Mouse (Mus musculus): ENCODE measurements around the gene Tob2. TPM values are rescaled to one million over a fixed set of nuclear protein-coding genes. Genes with fewer than 3 reads are reported as not detected.

Tob2 gene
- polyA plus RNA-seq, 1 experiment from 2014 or later = 19.4 TPM

DNA sequence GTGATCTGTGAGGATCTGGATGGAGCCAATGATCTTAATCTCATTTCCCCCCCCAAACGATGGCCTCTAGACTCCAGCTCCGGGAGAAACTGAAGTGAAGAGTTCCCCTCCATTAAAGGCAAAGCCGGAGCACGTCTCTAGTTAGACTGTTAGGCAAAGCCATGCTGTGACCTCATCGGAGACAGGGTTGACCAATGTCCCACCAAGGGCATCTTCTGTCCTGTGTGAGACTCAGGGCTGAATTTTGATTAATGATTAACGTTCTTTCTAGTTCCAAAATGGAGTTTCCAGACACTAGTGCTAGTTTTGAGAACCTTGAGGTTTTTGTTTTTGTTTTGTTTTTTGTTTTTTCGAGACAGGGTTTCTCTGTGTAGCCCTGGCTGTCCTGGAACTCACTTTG lies 5.5 kb downstream of the Tob2 start:
- Histone ChIP-seq H3K4me2 (ENCODE audit: low read length) (no peak overlapping the region), H3K4me3 (replicated peaks; ENCODE audit: low read length) (no peak overlapping the region), H3K36me3 (ENCODE audit: control insufficient read depth, insufficient read depth) (peaks cover 18% of the 10 kb centered on the region), H3K27me3 (replicated peaks; ENCODE audit: control insufficient read depth, insufficient read depth, low read length) (no peaks in the 10 kb centered on the region), H3K9me3 (ENCODE audit: control insufficient read depth, low read length) (no peaks in the 10 kb centered on the region), H3K4me1 (replicated peaks; ENCODE audit: control insufficient read depth, insufficient read depth, low read length) (peaks cover 22% of the 10 kb centered on the region), H3K9ac (replicated peaks; ENCODE audit: low read depth, low read length) (no peak overlapping the region), H3K27ac (ENCODE audit: low read length) (no peak overlapping the region)
- no peak for ATAC-seq
- WGBS = 86% methylated on average over 7 of the region's 7 CpGs

GRCm38 (mm10) chr15:81852411-81853000 lies 6.1 kb downstream of the Tob2 start:
- no peak overlapping the region for H3K4me3 ChIP-seq (replicated peaks; ENCODE audit: low read length)
- H3K9ac ChIP-seq (replicated peaks; ENCODE audit: low read depth, low read length) = no peak overlapping the region
- H3K36me3 ChIP-seq (ENCODE audit: control insufficient read depth, insufficient read depth) = peaks cover 18% of the 10 kb centered on the region
- H3K27me3 ChIP-seq (replicated peaks; ENCODE audit: control insufficient read depth, insufficient read depth, low read length) = no peaks in the 10 kb centered on the region
- WGBS = 99% methylated on average over 9 of the region's 9 CpGs
- no peak for ATAC-seq
- H3K27ac ChIP-seq (ENCODE audit: low read length) = no peak overlapping the region
- H3K9me3 ChIP-seq (ENCODE audit: control insufficient read depth, low read length) = no peaks in the 10 kb centered on the region
- H3K4me2 ChIP-seq (ENCODE audit: low read length) = no peak overlapping the region
- peaks cover 22% of the 10 kb centered on the region for H3K4me1 ChIP-seq (replicated peaks; ENCODE audit: control insufficient read depth, insufficient read depth, low read length)

DNA sequence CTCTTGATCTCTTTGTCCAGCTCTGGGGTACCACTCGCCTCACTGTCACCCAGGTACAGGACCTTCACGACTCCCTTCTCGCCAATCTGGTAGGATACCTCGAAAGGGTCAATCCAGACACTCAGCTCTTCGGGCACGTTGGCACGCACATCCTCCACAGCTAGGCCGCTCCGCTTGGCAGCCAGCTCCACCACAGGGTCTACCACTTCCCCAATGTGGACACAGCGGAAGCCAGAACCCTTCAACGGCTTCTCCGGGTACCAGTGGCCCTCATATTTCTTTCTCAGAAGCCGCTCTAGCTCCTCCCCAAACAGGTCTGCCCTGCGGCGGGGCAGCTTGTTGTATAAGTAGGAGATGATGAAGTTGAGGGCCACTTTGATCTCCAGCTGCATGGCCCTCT lies 7.2 kb downstream of the Tob2 start:
- Histone ChIP-seq H3K36me3 (ENCODE audit: control insufficient read depth, insufficient read depth) (peaks cover 18% of the 10 kb centered on the region), H3K4me1 (replicated peaks; ENCODE audit: control insufficient read depth, insufficient read depth, low read length) (peaks cover 13% of the 10 kb centered on the region), H3K9ac (replicated peaks; ENCODE audit: low read depth, low read length) (no peak overlapping the region), H3K9me3 (ENCODE audit: control insufficient read depth, low read length) (no peaks in the 10 kb centered on the region), H3K4me3 (replicated peaks; ENCODE audit: low read length) (no peak overlapping the region), H3K27ac (ENCODE audit: low read length) (no peak overlapping the region), H3K4me2 (ENCODE audit: low read length) (no peak overlapping the region), H3K27me3 (replicated peaks; ENCODE audit: control insufficient read depth, insufficient read depth, low read length) (no peaks in the 10 kb centered on the region)
- no peak for ATAC-seq
- WGBS = 94% methylated on average over 15 of the region's 15 CpGs

- Histone ChIP-seq H3K27me3 (replicated peaks; ENCODE audit: control insufficient read depth, insufficient read depth, low read length) (no peaks in the 10 kb centered on the region), H3K9ac (replicated peaks; ENCODE audit: low read depth, low read length) (no peak overlapping the region), H3K4me3 (replicated peaks; ENCODE audit: low read length) (no peak overlapping the region), H3K9me3 (ENCODE audit: control insufficient read depth, low read length) (no peaks in the 10 kb centered on the region), H3K27ac (ENCODE audit: low read length) (no peak overlapping the region), H3K4me2 (ENCODE audit: low read length) (no peak overlapping the region), H3K4me1 (replicated peaks; ENCODE audit: control insufficient read depth, insufficient read depth, low read length) (peaks cover 9% of the 10 kb centered on the region), H3K36me3 (ENCODE audit: control insufficient read depth, insufficient read depth) (peaks cover 18% of the 10 kb centered on the region)
- WGBS = 85% methylated on average over 14 of the region's 14 CpGs
- no peak for ATAC-seq
Measured at GRCm38 (mm10) chr15:81850718-81851117, 7.9 kb downstream of the Tob2 start.

DNA sequence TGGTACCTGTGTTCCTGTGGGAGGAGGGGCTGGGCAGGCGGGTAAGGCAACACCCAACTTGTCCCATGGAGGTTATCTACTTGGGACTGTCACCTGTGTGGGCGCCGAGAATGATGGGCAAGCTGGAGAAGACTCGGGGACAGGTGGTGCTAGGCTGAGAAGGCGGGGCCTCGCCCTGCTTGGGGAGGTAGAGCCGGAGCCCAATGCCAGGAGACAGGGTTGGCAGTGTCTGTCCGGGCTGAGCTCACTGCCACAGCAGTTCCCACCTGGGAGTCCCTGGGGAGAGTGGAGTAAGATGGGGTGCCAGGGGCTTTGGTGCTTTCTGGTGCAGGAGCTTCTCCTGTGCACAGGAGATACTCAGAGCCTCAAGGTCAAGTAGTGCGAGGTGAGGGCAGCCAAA lies 9.5 kb downstream of the Tob2 start:
- no peak overlapping the region for H3K27ac ChIP-seq (ENCODE audit: low read length)
- no peaks in the 10 kb centered on the region for H3K27me3 ChIP-seq (replicated peaks; ENCODE audit: control insufficient read depth, insufficient read depth, low read length)
- H3K9me3 ChIP-seq (ENCODE audit: control insufficient read depth, low read length) = no peaks in the 10 kb centered on the region
- H3K9ac ChIP-seq (replicated peaks; ENCODE audit: low read depth, low read length) = no peak overlapping the region
- H3K4me2 ChIP-seq (ENCODE audit: low read length) = no peak overlapping the region
- H3K4me3 ChIP-seq (replicated peaks; ENCODE audit: low read length) = no peak overlapping the region
- WGBS = 75% methylated on average over 9 of the region's 9 CpGs
- peaks cover 18% of the 10 kb centered on the region for H3K36me3 ChIP-seq (ENCODE audit: control insufficient read depth, insufficient read depth)
- H3K4me1 ChIP-seq (replicated peaks; ENCODE audit: control insufficient read depth, insufficient read depth, low read length) = peaks cover 3% of the 10 kb centered on the region; the same call in 1 of the 2 replicates
- ATAC-seq = no peak

DNA sequence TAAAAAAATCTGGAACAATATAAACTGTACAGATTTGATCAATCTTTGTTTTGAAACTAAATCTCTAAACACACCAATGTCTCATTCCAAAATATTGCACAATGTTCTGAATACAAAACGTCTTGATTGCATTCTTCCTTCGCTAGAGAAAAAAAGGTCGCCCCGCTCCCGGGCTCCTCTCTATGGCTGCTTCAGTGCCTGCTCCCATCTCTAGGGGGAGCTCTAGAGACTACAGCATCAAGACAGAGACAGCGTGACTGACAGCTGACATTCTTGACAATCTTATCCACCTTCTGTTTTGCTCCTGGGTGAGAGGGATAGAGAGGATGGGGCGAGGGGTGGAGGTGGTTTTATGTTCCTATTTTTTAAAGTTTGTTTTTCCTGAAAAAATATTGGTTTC lies 10.3 kb downstream of the Tob2 start:
- Histone ChIP-seq H3K9me3 (ENCODE audit: control insufficient read depth, low read length) (no peaks in the 10 kb centered on the region), H3K27ac (ENCODE audit: low read length) (no peak overlapping the region), H3K4me2 (ENCODE audit: low read length) (no peak overlapping the region), H3K27me3 (replicated peaks; ENCODE audit: control insufficient read depth, insufficient read depth, low read length) (no peaks in the 10 kb centered on the region), H3K4me1 (replicated peaks; ENCODE audit: control insufficient read depth, insufficient read depth, low read length) (peaks cover 3% of the 10 kb centered on the region; the same call in 1 of the 2 replicates), H3K36me3 (ENCODE audit: control insufficient read depth, insufficient read depth) (peaks cover 18% of the 10 kb centered on the region), H3K9ac (replicated peaks; ENCODE audit: low read depth, low read length) (no peak overlapping the region), H3K4me3 (replicated peaks; ENCODE audit: low read length) (no peak overlapping the region)
- 31% methylated on average over 7 of the region's 7 CpGs for WGBS
- no peak for ATAC-seq

DNA sequence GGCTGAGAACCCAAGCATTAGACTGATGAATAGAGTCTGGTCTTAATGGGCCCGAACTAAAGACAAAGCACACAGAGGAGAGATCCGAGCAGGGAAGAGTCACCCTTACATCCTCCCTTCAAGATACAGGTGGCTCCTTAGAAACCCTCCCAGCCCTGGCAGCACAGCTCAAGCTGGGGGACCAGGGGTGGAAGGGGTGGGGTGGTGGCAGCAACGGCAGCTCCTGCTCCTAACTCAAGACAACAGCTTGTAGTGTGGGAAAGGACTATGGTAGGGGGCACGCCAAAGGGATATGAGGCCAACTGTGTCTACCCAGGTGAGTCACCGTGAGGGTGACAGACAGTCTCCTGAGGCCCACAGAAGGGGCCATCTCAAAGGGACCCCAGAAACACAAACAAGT lies 10.7 kb downstream of the Tob2 start:
- H3K36me3 ChIP-seq (ENCODE audit: control insufficient read depth, insufficient read depth) = peaks cover 18% of the 10 kb centered on the region
- H3K4me2 ChIP-seq (ENCODE audit: low read length) = no peak overlapping the region
- no peak overlapping the region for H3K4me3 ChIP-seq (replicated peaks; ENCODE audit: low read length)
- H3K27me3 ChIP-seq (replicated peaks; ENCODE audit: control insufficient read depth, insufficient read depth, low read length) = no peaks in the 10 kb centered on the region
- H3K9me3 ChIP-seq (ENCODE audit: control insufficient read depth, low read length) = no peaks in the 10 kb centered on the region
- no peak overlapping the region for H3K27ac ChIP-seq (ENCODE audit: low read length)
- peaks cover 3% of the 10 kb centered on the region; the same call in 1 of the 2 replicates for H3K4me1 ChIP-seq (replicated peaks; ENCODE audit: control insufficient read depth, insufficient read depth, low read length)
- no peak for ATAC-seq
- 79% methylated on average over 5 of the region's 5 CpGs for WGBS
- H3K9ac ChIP-seq (replicated peaks; ENCODE audit: low read depth, low read length) = no peak overlapping the region

DNA sequence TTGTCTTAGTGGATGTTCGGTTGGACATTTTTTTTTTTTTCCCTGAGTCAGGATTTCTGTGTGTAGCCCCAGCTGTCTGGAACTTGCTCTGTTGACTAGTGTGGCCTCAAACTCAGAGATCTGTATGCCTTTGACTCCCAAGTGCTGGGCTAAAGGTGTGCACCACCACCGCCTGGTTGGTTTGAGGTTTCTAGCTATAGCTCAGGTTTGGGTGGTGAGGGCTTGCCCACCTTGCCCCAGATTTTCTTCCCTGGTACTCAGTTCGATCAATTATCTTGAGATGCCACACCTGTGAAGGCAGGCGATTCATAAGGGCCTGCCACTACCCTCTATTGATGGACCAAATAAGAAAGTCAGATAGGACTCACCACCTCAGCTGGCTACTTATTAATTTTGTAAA lies 11.4 kb downstream of the Tob2 start:
- Histone ChIP-seq H3K4me3 (replicated peaks; ENCODE audit: low read length) (no peak overlapping the region), H3K27me3 (replicated peaks; ENCODE audit: control insufficient read depth, insufficient read depth, low read length) (no peaks in the 10 kb centered on the region), H3K9ac (replicated peaks; ENCODE audit: low read depth, low read length) (no peak overlapping the region), H3K36me3 (ENCODE audit: control insufficient read depth, insufficient read depth) (peaks cover 18% of the 10 kb centered on the region), H3K27ac (ENCODE audit: low read length) (no peak overlapping the region), H3K4me1 (replicated peaks; ENCODE audit: control insufficient read depth, insufficient read depth, low read length) (peaks cover 3% of the 10 kb centered on the region; the same call in 1 of the 2 replicates), H3K4me2 (ENCODE audit: low read length) (no peak overlapping the region), H3K9me3 (ENCODE audit: control insufficient read depth, low read length) (no peaks in the 10 kb centered on the region)
- no peak for ATAC-seq
- WGBS = 93% methylated on average over 4 of the region's 4 CpGs

- Histone ChIP-seq H3K36me3 (ENCODE audit: control insufficient read depth, insufficient read depth) (peaks cover 15% of the 10 kb centered on the region), H3K4me1 (replicated peaks; ENCODE audit: control insufficient read depth, insufficient read depth, low read length) (peaks cover 3% of the 10 kb centered on the region; the same call in 1 of the 2 replicates), H3K4me2 (ENCODE audit: low read length) (no peak overlapping the region), H3K9ac (replicated peaks; ENCODE audit: low read depth, low read length) (no peak overlapping the region), H3K4me3 (replicated peaks; ENCODE audit: low read length) (no peak overlapping the region), H3K27ac (ENCODE audit: low read length) (no peak overlapping the region), H3K9me3 (ENCODE audit: control insufficient read depth, low read length) (no peaks in the 10 kb centered on the region), H3K27me3 (replicated peaks; ENCODE audit: control insufficient read depth, insufficient read depth, low read length) (no peaks in the 10 kb centered on the region)
- no peak for ATAC-seq
- 87% methylated on average over 9 of the region's 9 CpGs for WGBS
Measured at GRCm38 (mm10) chr15:81846755-81847154, 11.8 kb downstream of the Tob2 start.

DNA sequence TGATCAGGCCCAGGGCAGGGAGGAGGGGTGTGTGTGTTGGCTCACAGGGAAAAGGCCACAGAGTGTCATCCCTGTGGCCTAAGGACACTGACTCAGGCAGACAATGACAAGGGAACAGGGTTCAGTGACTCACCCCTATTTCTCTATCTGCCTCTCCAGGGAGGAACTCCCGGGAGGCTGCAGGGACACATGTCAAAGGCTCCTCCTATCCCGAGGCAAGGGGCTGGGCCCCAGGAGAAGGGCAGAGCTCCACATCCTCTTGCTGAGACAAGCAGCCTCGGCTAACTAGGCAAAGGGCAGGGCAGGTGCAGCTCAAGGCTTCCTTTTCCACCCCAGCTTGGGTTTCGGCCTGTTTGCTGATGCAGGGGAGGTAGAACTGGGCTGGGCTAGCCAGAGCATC lies 12.9 kb downstream of the Tob2 start:
- no peak overlapping the region for H3K4me3 ChIP-seq (replicated peaks; ENCODE audit: low read length)
- peaks cover 5% of the 10 kb centered on the region; the same call in 1 of the 2 replicates for H3K36me3 ChIP-seq (ENCODE audit: control insufficient read depth, insufficient read depth)
- no peaks in the 10 kb centered on the region for H3K27me3 ChIP-seq (replicated peaks; ENCODE audit: control insufficient read depth, insufficient read depth, low read length)
- H3K9me3 ChIP-seq (ENCODE audit: control insufficient read depth, low read length) = no peaks in the 10 kb centered on the region
- peaks cover 3% of the 10 kb centered on the region; the same call in 1 of the 2 replicates for H3K4me1 ChIP-seq (replicated peaks; ENCODE audit: control insufficient read depth, insufficient read depth, low read length)
- 50% methylated on average over 4 of the region's 4 CpGs for WGBS
- ATAC-seq = no peak
- H3K9ac ChIP-seq (replicated peaks; ENCODE audit: low read depth, low read length) = no peak overlapping the region
- no peak overlapping the region for H3K4me2 ChIP-seq (ENCODE audit: low read length)
- no peak overlapping the region for H3K27ac ChIP-seq (ENCODE audit: low read length)

Data from forebrain, embryonic 16.5 days (tissue).